Mouse (Mus musculus): ENCODE measurements around the gene Foxo6. TPM values are rescaled to one million over a fixed set of nuclear protein-coding genes. Genes with fewer than 3 reads are reported as not detected.
A peak's percentile ranks its signal among the peaks of the same experiment; 100 is the strongest.

The Foxo6 gene
- polyA plus RNA-seq, 1 experiment = 22.7 TPM

GRCm38 (mm10) chr4:120314571-120314970, 27.4 kb upstream of the Foxo6 start:
- no peak for TF ChIP-seq CTCF (IDR thresholded peaks at IDR 0.05; ENCODE audit: borderline replicate concordance, extremely low read depth, insufficient read depth, insufficient read length)
- TF ChIP-seq POLR2A (IDR thresholded peaks at IDR 0.05; ENCODE audit: borderline replicate concordance, extremely low read depth, insufficient read depth, insufficient read length, poor library complexity, severe bottlenecking) = no peak
- peak; percentile 49 for DNase-seq (ENCODE audit: low read depth)

- peak; percentile 41 for DNase-seq (ENCODE audit: low read depth)
- TF ChIP-seq POLR2A (IDR thresholded peaks at IDR 0.05; ENCODE audit: borderline replicate concordance, extremely low read depth, insufficient read depth, insufficient read length, poor library complexity, severe bottlenecking) (no peak), CTCF (IDR thresholded peaks at IDR 0.05; ENCODE audit: borderline replicate concordance, extremely low read depth, insufficient read depth, insufficient read length) (no peak)
Observed at GRCm38 (mm10) chr4:120313309-120313708, 26.2 kb upstream of the Foxo6 start.

GRCm38 (mm10) chr4:120304580-120304979, 17.4 kb upstream of the Foxo6 start:
- peak; percentile 91 for DNase-seq (ENCODE audit: low read depth)
- no peak for TF ChIP-seq CTCF (IDR thresholded peaks at IDR 0.05; ENCODE audit: borderline replicate concordance, extremely low read depth, insufficient read depth, insufficient read length)
- TF ChIP-seq POLR2A (IDR thresholded peaks at IDR 0.05; ENCODE audit: borderline replicate concordance, extremely low read depth, insufficient read depth, insufficient read length, poor library complexity, severe bottlenecking) = no peak

GRCm38 (mm10) chr4:120299287-120299686, 12.1 kb upstream of the Foxo6 start:
- no peak for DNase-seq (ENCODE audit: low read depth)
- TF ChIP-seq POLR2A (IDR thresholded peaks at IDR 0.05; ENCODE audit: borderline replicate concordance, extremely low read depth, insufficient read depth, insufficient read length, poor library complexity, severe bottlenecking) (no peak), CTCF (IDR thresholded peaks at IDR 0.05; ENCODE audit: borderline replicate concordance, extremely low read depth, insufficient read depth, insufficient read length) (peak; percentile 6; the same call in 1 of the 2 replicates)

GRCm38 (mm10) chr4:120291106-120291822, 4.1 kb upstream of the Foxo6 start:
- TF ChIP-seq POLR2A (IDR thresholded peaks at IDR 0.05; ENCODE audit: borderline replicate concordance, extremely low read depth, insufficient read depth, insufficient read length, poor library complexity, severe bottlenecking) (no peak), CTCF (IDR thresholded peaks at IDR 0.05; ENCODE audit: borderline replicate concordance, extremely low read depth, insufficient read depth, insufficient read length) (no peak)
- DNase-seq (ENCODE audit: low read depth) = no peak

GRCm38 (mm10) chr4:120290486-120290885, 3.3 kb upstream of the Foxo6 start:
- no peak for DNase-seq (ENCODE audit: low read depth)
- no peak for TF ChIP-seq CTCF (IDR thresholded peaks at IDR 0.05; ENCODE audit: borderline replicate concordance, extremely low read depth, insufficient read depth, insufficient read length)
- TF ChIP-seq POLR2A (IDR thresholded peaks at IDR 0.05; ENCODE audit: borderline replicate concordance, extremely low read depth, insufficient read depth, insufficient read length, poor library complexity, severe bottlenecking) = no peak

GRCm38 (mm10) chr4:120289181-120289965, 2.2 kb upstream of the Foxo6 start:
- TF ChIP-seq POLR2A (IDR thresholded peaks at IDR 0.05; ENCODE audit: borderline replicate concordance, extremely low read depth, insufficient read depth, insufficient read length, poor library complexity, severe bottlenecking) (no peak), CTCF (IDR thresholded peaks at IDR 0.05; ENCODE audit: borderline replicate concordance, extremely low read depth, insufficient read depth, insufficient read length) (no peak)
- DNase-seq (ENCODE audit: low read depth) = no peak

GRCm38 (mm10) chr4:120286761-120287241, 348 bp downstream of the Foxo6 start:
- TF ChIP-seq CTCF (IDR thresholded peaks at IDR 0.05; ENCODE audit: borderline replicate concordance, extremely low read depth, insufficient read depth, insufficient read length) (no peak), POLR2A (IDR thresholded peaks at IDR 0.05; ENCODE audit: borderline replicate concordance, extremely low read depth, insufficient read depth, insufficient read length, poor library complexity, severe bottlenecking) (no peak)
- peak; percentile 57 for DNase-seq (ENCODE audit: low read depth)

- no peak for DNase-seq (ENCODE audit: low read depth)
- TF ChIP-seq POLR2A (IDR thresholded peaks at IDR 0.05; ENCODE audit: borderline replicate concordance, extremely low read depth, insufficient read depth, insufficient read length, poor library complexity, severe bottlenecking) = no peak
- TF ChIP-seq CTCF (IDR thresholded peaks at IDR 0.05; ENCODE audit: borderline replicate concordance, extremely low read depth, insufficient read depth, insufficient read length) = no peak
Observed at GRCm38 (mm10) chr4:120285730-120286129, 1.4 kb downstream of the Foxo6 start.

- TF ChIP-seq CTCF (IDR thresholded peaks at IDR 0.05; ENCODE audit: borderline replicate concordance, extremely low read depth, insufficient read depth, insufficient read length) (no peak), POLR2A (IDR thresholded peaks at IDR 0.05; ENCODE audit: borderline replicate concordance, extremely low read depth, insufficient read depth, insufficient read length, poor library complexity, severe bottlenecking) (no peak)
- DNase-seq (ENCODE audit: low read depth) = no peak
Observed at GRCm38 (mm10) chr4:120285223-120285622, 1.9 kb downstream of the Foxo6 start.

- DNase-seq (ENCODE audit: low read depth) = peak; percentile 63
Observed at GRCm38 (mm10) chr4:120284187-120284586, 3.0 kb downstream of the Foxo6 start.

More at GRCm38 (mm10) chr4:120284187-120284586, 3.0 kb downstream of the Foxo6 start:
- no peak for TF ChIP-seq POLR2A (IDR thresholded peaks at IDR 0.05; ENCODE audit: borderline replicate concordance, extremely low read depth, insufficient read depth, insufficient read length, poor library complexity, severe bottlenecking)
- peak; percentile 38; the same call in 1 of the 2 replicates for TF ChIP-seq CTCF (IDR thresholded peaks at IDR 0.05; ENCODE audit: borderline replicate concordance, extremely low read depth, insufficient read depth, insufficient read length)

All from brain, embryonic 14.5 days (tissue).